Mouse (Mus musculus): Measurements from ENCODE around the gene Tom1. TPM values are rescaled to one million over a fixed set of nuclear protein-coding genes. Genes with fewer than 3 reads are reported as not detected.
A peak's percentile ranks its signal among the peaks of the same experiment; 100 is the strongest.

Gene Tom1
- polyA plus RNA-seq (2015; fragmentation: Nextera tagmentation; extraction: Ambion mirVana) = 29.7 and 34.3 TPM in 2 replicates

- Histone ChIP-seq H3K27ac (ENCODE audit: low read length) (peak within 1 kb of the TSS; percentile 92), H3K9ac (replicated peaks; ENCODE audit: low read depth) (peak within 1 kb of the TSS; percentile 56), H3K4me1 (ENCODE audit: insufficient read depth, low read depth, low read length) (no peaks in the 10 kb centered on the region), H3K4me3 (ENCODE audit: low read depth, low read length) (peak within 1 kb of the TSS; percentile 71), H3K4me2 (replicated peaks; ENCODE audit: low read depth, low read length) (peak within 1 kb of the TSS; percentile 82), H3K36me3 (ENCODE audit: insufficient read depth, low read length) (no peaks in the 10 kb centered on the region), H3K27me3 (replicated peaks; ENCODE audit: insufficient read depth, low read length) (no peaks in the 10 kb centered on the region), H3K9me3 (ENCODE audit: low read length) (no peaks in the 10 kb centered on the region)
- DNase-seq (ENCODE audit: low spot score) (peak; percentile 97), ATAC-seq (peak; percentile 97)
- TF ChIP-seq EP300 (IDR thresholded peaks at IDR 0.05) (peak; percentile 84), CTCF (IDR thresholded peaks at IDR 0.05) (no peak)
- WGBS = under 1% methylated on average over 56 of the region's 62 CpGs
Measured at GRCm38 (mm10) chr8:75033511-75034243, at the start of gene Tom1. Gene Tom1 (plus strand): TSS chr8:75033705.

GRCm38 (mm10) chr8:74987436-74987835 lies 46.1 kb upstream of the Tom1 start:
- H3K36me3 ChIP-seq (ENCODE audit: insufficient read depth, low read length) = no peaks in the 10 kb centered on the region
- H3K9me3 ChIP-seq (ENCODE audit: low read length) = no peaks in the 10 kb centered on the region
- H3K27ac ChIP-seq (ENCODE audit: low read length) = no peak overlapping the region
- WGBS = 89% methylated on average over 5 of the region's 5 CpGs
- DNase-seq (ENCODE audit: low spot score) = no peak
- H3K27me3 ChIP-seq (replicated peaks; ENCODE audit: insufficient read depth, low read length) = no peaks in the 10 kb centered on the region
- H3K4me1 ChIP-seq (ENCODE audit: insufficient read depth, low read depth, low read length) = no peaks in the 10 kb centered on the region
- TF ChIP-seq EP300 (IDR thresholded peaks at IDR 0.05) (no peak), CTCF (IDR thresholded peaks at IDR 0.05) (no peak)
- no peak overlapping the region for H3K4me2 ChIP-seq (replicated peaks; ENCODE audit: low read depth, low read length)
- H3K4me3 ChIP-seq (ENCODE audit: low read depth, low read length) = no peak overlapping the region
- no peak for ATAC-seq
- no peak overlapping the region for H3K9ac ChIP-seq (replicated peaks; ENCODE audit: low read depth)

GRCm38 (mm10) chr8:74990021-74990420 lies 43.5 kb upstream of the Tom1 start:
- Histone ChIP-seq H3K4me2 (replicated peaks; ENCODE audit: low read depth, low read length) (peak overlapping the region; percentile 44), H3K4me1 (ENCODE audit: insufficient read depth, low read depth, low read length) (0 out of 2 replicates have a peak, but pooled peaks cover 5% of the 10 kb centered on the region), H3K27me3 (replicated peaks; ENCODE audit: insufficient read depth, low read length) (no peaks in the 10 kb centered on the region), H3K27ac (ENCODE audit: low read length) (no peak overlapping the region), H3K36me3 (ENCODE audit: insufficient read depth, low read length) (no peaks in the 10 kb centered on the region), H3K9me3 (ENCODE audit: low read length) (no peaks in the 10 kb centered on the region), H3K4me3 (ENCODE audit: low read depth, low read length) (0 out of 2 replicates have a peak overlapping the region, but pooled peaks have one; percentile 12), H3K9ac (replicated peaks; ENCODE audit: low read depth) (no peak overlapping the region)
- 7% methylated on average over 15 of the region's 15 CpGs for WGBS
- DNase-seq (ENCODE audit: low spot score) (peak; percentile 66), ATAC-seq (peak; percentile 39)
- TF ChIP-seq EP300 (IDR thresholded peaks at IDR 0.05) (no peak), CTCF (IDR thresholded peaks at IDR 0.05) (no peak)

GRCm38 (mm10) chr8:74993081-74993474 lies 40.4 kb upstream of the Tom1 start, which contains the start of gene Hmgxb4:
Gene Hmgxb4 (plus strand): TSS chr8:74993356.
- DNase-seq (ENCODE audit: low spot score) (peak; percentile 4), ATAC-seq (no peak)
- 10% methylated on average over 8 of the region's 8 CpGs for WGBS
- H3K4me3 ChIP-seq (ENCODE audit: low read depth, low read length) = peak within 1 kb of the TSS; percentile 89
- H3K9ac ChIP-seq (replicated peaks; ENCODE audit: low read depth) = peak within 1 kb of the TSS; percentile 99
- H3K4me2 ChIP-seq (replicated peaks; ENCODE audit: low read depth, low read length) = peak within 1 kb of the TSS; percentile 80
- 0 out of 2 replicates have a peak, but pooled peaks cover 5% of the 10 kb centered on the region for H3K4me1 ChIP-seq (ENCODE audit: insufficient read depth, low read depth, low read length)
- TF ChIP-seq CTCF (IDR thresholded peaks at IDR 0.05) (no peak), EP300 (IDR thresholded peaks at IDR 0.05) (no peak)
- peak within 1 kb of the TSS; percentile 94 for H3K27ac ChIP-seq (ENCODE audit: low read length)
- no peaks in the 10 kb centered on the region for H3K36me3 ChIP-seq (ENCODE audit: insufficient read depth, low read length)
- no peaks in the 10 kb centered on the region for H3K27me3 ChIP-seq (replicated peaks; ENCODE audit: insufficient read depth, low read length)
- H3K9me3 ChIP-seq (ENCODE audit: low read length) = no peaks in the 10 kb centered on the region

- TF ChIP-seq CTCF (IDR thresholded peaks at IDR 0.05) = peak; percentile 29; the same call in 1 of the 2 replicates
- no peak for TF ChIP-seq EP300 (IDR thresholded peaks at IDR 0.05)
- no peaks in the 10 kb centered on the region for H3K36me3 ChIP-seq (ENCODE audit: insufficient read depth, low read length)
- peak overlapping the region; percentile 94 for H3K27ac ChIP-seq (ENCODE audit: low read length)
- WGBS = 2% methylated on average over 73 of the region's 111 CpGs
- peak overlapping the region; percentile 80 for H3K4me2 ChIP-seq (replicated peaks; ENCODE audit: low read depth, low read length)
- H3K9me3 ChIP-seq (ENCODE audit: low read length) = no peaks in the 10 kb centered on the region
- no peaks in the 10 kb centered on the region for H3K27me3 ChIP-seq (replicated peaks; ENCODE audit: insufficient read depth, low read length)
- H3K4me1 ChIP-seq (ENCODE audit: insufficient read depth, low read depth, low read length) = 0 out of 2 replicates have a peak, but pooled peaks cover 5% of the 10 kb centered on the region
- peak overlapping the region; percentile 99 for H3K9ac ChIP-seq (replicated peaks; ENCODE audit: low read depth)
- peak overlapping the region; percentile 89 for H3K4me3 ChIP-seq (ENCODE audit: low read depth, low read length)
- peak; percentile 96 for DNase-seq (ENCODE audit: low spot score)
- peak; percentile 96 for ATAC-seq
Measured at GRCm38 (mm10) chr8:74993475-74994451, 39.7 kb upstream of the Tom1 start.

- DNase-seq (ENCODE audit: low spot score) = peak; percentile 33
Measured at GRCm38 (mm10) chr8:74994540-74994939, 39.0 kb upstream of the Tom1 start.

More at GRCm38 (mm10) chr8:74994540-74994939, 39.0 kb upstream of the Tom1 start:
- Histone ChIP-seq H3K36me3 (ENCODE audit: insufficient read depth, low read length) (no peaks in the 10 kb centered on the region), H3K9me3 (ENCODE audit: low read length) (no peaks in the 10 kb centered on the region), H3K27me3 (replicated peaks; ENCODE audit: insufficient read depth, low read length) (no peaks in the 10 kb centered on the region), H3K4me3 (ENCODE audit: low read depth, low read length) (peak overlapping the region; percentile 89), H3K9ac (replicated peaks; ENCODE audit: low read depth) (no peak overlapping the region), H3K27ac (ENCODE audit: low read length) (no peak overlapping the region), H3K4me1 (ENCODE audit: insufficient read depth, low read depth, low read length) (0 out of 2 replicates have a peak, but pooled peaks cover 5% of the 10 kb centered on the region), H3K4me2 (replicated peaks; ENCODE audit: low read depth, low read length) (peak overlapping the region; percentile 80)
- ATAC-seq = no peak
- under 1% methylated on average over 7 of the region's 7 CpGs for WGBS
- no peak for TF ChIP-seq CTCF (IDR thresholded peaks at IDR 0.05)
